In the genomic region with DNA sequence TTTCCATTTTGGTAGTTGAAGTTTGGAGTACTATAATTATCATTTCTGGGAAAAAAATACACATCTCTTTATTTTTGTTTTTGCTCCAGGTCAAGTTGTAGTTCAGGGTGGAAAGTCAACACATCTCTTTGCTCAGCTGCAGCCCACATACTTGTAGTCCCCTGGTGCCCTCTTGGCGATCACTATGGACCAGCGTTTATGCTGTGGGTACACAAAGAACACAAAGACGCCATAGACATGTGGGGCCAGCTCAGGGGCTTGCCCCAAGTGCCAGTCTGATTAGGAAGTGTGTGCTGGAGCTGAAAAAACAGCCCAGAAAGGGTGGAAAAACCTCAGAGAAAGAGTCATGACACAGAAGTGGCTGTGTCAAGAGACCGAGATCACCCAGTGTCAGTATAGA, we compare ENCODE assay signal across 19 mouse cellular contexts.
A peak's percentile ranks its signal among the peaks of the same experiment; 100 is the strongest.
DNase-seq lines count a peak whose midpoint lies in the region; ATAC-seq and TF ChIP-seq lines count a peak whose summit lies in the region.
"Had no signal": no experiment of that assay in that cellular context is flagged by ENCODE, and none has a peak within 500 bp of the region (broad histone marks: within the 10 kb centered on the region; RNA-seq: fewer than 3 reads in every experiment).

No protein-coding gene starts in this region.

- intact Hi-C loops in heart, postnatal 25 days (cut with DNase I), result no loop called here

- peak; percentile 49 for DNase-seq in heart, adult 11 months
- no peak for DNase-seq in heart, postnatal 25 days (ENCODE audit: low spot score)
- no peak for DNase-seq in lung, postnatal 25 days (ENCODE audit: low spot score)
- DNase-seq in G1E (ENCODE audit: low spot score), result no peak
- no peak for DNase-seq in cerebellum, adult 18-20 months
- no peak for DNase-seq in cerebellum, adult 2 months
- DNase-seq: adrenal gland, adult 2 months; adrenal gland, postnatal 36 days; cerebellum, adult 8-10 months; cerebellum, postnatal 14 days; gastrocnemius, postnatal 14 days; heart, postnatal 36 days had no signal

- no peaks in the 10 kb centered on the region for H3K9me3 ChIP-seq in lung, embryonic 15.5 days
- H3K9me3 ChIP-seq in G1E (replicated peaks), result no peaks in the 10 kb centered on the region
- H3K9me3 ChIP-seq in stomach, embryonic 15.5 days, result no peaks in the 10 kb centered on the region
- H3K9me3 ChIP-seq: embryonic facial prominence, embryonic 12.5 days; forebrain, embryonic 15.5 days; heart, embryonic 12.5 days had no signal

- WGBS in lung, embryonic 15.5 days, result 52% methylated on average over 4 of the region's 4 CpGs
- WGBS in stomach, embryonic 15.5 days, result 60% methylated on average over 4 of the region's 4 CpGs
- WGBS in cerebellum, adult 2 months, result 67% methylated on average over 4 of the region's 4 CpGs

- no peak overlapping the region for H3K27ac ChIP-seq in lung, embryonic 15.5 days
- H3K27ac ChIP-seq in stomach, embryonic 15.5 days, result no peak overlapping the region
- H3K27ac ChIP-seq in cerebellum, adult 2 months (ENCODE audit: insufficient read depth, low read length), result no peak overlapping the region
- H3K27ac ChIP-seq: embryonic facial prominence, embryonic 12.5 days; forebrain, embryonic 15.5 days had no signal

- no peaks in the 10 kb centered on the region for H3K27me3 ChIP-seq in lung, embryonic 15.5 days
- H3K27me3 ChIP-seq in G1E (ENCODE audit: insufficient read depth, low read length), result no peaks in the 10 kb centered on the region
- H3K27me3 ChIP-seq in stomach, embryonic 15.5 days (replicated peaks), result no peaks in the 10 kb centered on the region
- no peaks in the 10 kb centered on the region for H3K27me3 ChIP-seq in cerebellum, adult 2 months (ENCODE audit: control insufficient read depth, insufficient read depth, low read length)
- H3K27me3 ChIP-seq: embryonic facial prominence, embryonic 12.5 days; forebrain, embryonic 15.5 days; heart, embryonic 12.5 days had no signal

- H3K4me1 ChIP-seq in lung, embryonic 15.5 days, result peaks cover 22% of the 10 kb centered on the region
- H3K4me1 ChIP-seq in G1E (ENCODE audit: insufficient read depth, low read depth, low read length), result peaks cover 66% of the 10 kb centered on the region
- peaks cover 13% of the 10 kb centered on the region for H3K4me1 ChIP-seq in stomach, embryonic 15.5 days
- no peaks in the 10 kb centered on the region for H3K4me1 ChIP-seq in cerebellum, adult 2 months (ENCODE audit: control insufficient read depth, insufficient read depth, low read length)

- TF ChIP-seq CTCF in G1E (IDR thresholded peaks at IDR 0.05; ENCODE audit: low read depth, low read length), result no peak
- no peak for TF ChIP-seq CTCF in cerebellum, adult 2 months (IDR thresholded peaks at IDR 0.05; ENCODE audit: borderline replicate concordance, insufficient read depth, low read depth, low read length)

- H3K9ac ChIP-seq in lung, embryonic 15.5 days, result no peak overlapping the region
- no peak overlapping the region for H3K9ac ChIP-seq in stomach, embryonic 15.5 days
- H3K9ac ChIP-seq: embryonic facial prominence, embryonic 12.5 days; forebrain, embryonic 15.5 days; heart, embryonic 12.5 days had no signal

- ATAC-seq in lung, embryonic 15.5 days (ENCODE audit: borderline replicate concordance, extremely low read depth, low FRiP score, low TSS enrichment), result peak; percentile 46; the same call in 1 of the 2 replicates
- no peak for ATAC-seq in G1E (ENCODE audit: extremely low read depth, insufficient number of reproducible peaks, low FRiP score, poor library complexity, severe bottlenecking)
- 0 out of 2 replicates have a peak, but pooled peaks have one; percentile 70 for ATAC-seq in stomach, embryonic 15.5 days (ENCODE audit: insufficient read depth, low FRiP score, low read depth)
- ATAC-seq: forebrain, embryonic 15.5 days; hindbrain, embryonic 16.5 days; inflammation-experienced regulatory T-cells, adult 6 months had no signal

- no peak overlapping the region for H3K4me2 ChIP-seq in lung, embryonic 15.5 days
- H3K4me2 ChIP-seq in stomach, embryonic 15.5 days, result no peak overlapping the region
- H3K4me2 ChIP-seq: embryonic facial prominence, embryonic 12.5 days; forebrain, embryonic 15.5 days; heart, embryonic 12.5 days had no signal

- TF ChIP-seq POLR2A in cerebellum, adult 2 months (IDR thresholded peaks at IDR 0.05; ENCODE audit: borderline replicate concordance, insufficient read depth, low read length), result no peak

- no peaks in the 10 kb centered on the region for H3K36me3 ChIP-seq in lung, embryonic 15.5 days
- peaks cover 51% of the 10 kb centered on the region for H3K36me3 ChIP-seq in G1E (replicated peaks)
- H3K36me3 ChIP-seq in stomach, embryonic 15.5 days, result no peaks in the 10 kb centered on the region
- H3K36me3 ChIP-seq: embryonic facial prominence, embryonic 12.5 days; forebrain, embryonic 15.5 days; heart, embryonic 12.5 days had no signal

- no peak overlapping the region for H3K4me3 ChIP-seq in lung, embryonic 15.5 days
- peak overlapping the region; percentile 10; the same call in 1 of the 2 replicates for H3K4me3 ChIP-seq in G1E (ENCODE audit: low read depth, low read length)
- no peak overlapping the region for H3K4me3 ChIP-seq in stomach, embryonic 15.5 days (replicated peaks)
- H3K4me3 ChIP-seq in cerebellum, adult 2 months (replicated peaks; ENCODE audit: insufficient read depth, low read depth, low read length), result no peak overlapping the region
- H3K4me3 ChIP-seq: embryonic facial prominence, embryonic 12.5 days; forebrain, embryonic 15.5 days; heart, embryonic 12.5 days had no signal
